Mouse (Mus musculus): ENCODE measurements around the gene Kif28.
"Not testable (repeated sequence)": the region's sequence is repeated elsewhere in the genome, so short reads cannot be mapped to it uniquely, and the experiment has no call there.

Gene Kif28

GRCm38 (mm10) chr1:179722811-179723469 lies 22.1 kb downstream of the Kif28 start:
- no peaks in the 10 kb centered on the region for H3K27me3 ChIP-seq (ENCODE audit: control insufficient read depth, insufficient read depth, low read length, poor library complexity, severe bottlenecking)
- H3K36me3 ChIP-seq (ENCODE audit: control insufficient read depth, insufficient read depth, low read length, poor library complexity, severe bottlenecking): no peaks in the 10 kb centered on the region
- DNase-seq (ENCODE audit: low read depth, low spot score): no peak

GRCm38 (mm10) chr1:179715786-179716185 lies 29.3 kb downstream of the Kif28 start:
- Histone ChIP-seq H3K27me3 (ENCODE audit: control insufficient read depth, insufficient read depth, low read length, poor library complexity, severe bottlenecking) (no peaks in the 10 kb centered on the region), H3K36me3 (ENCODE audit: control insufficient read depth, insufficient read depth, low read length, poor library complexity, severe bottlenecking) (no peaks in the 10 kb centered on the region)
- DNase-seq (ENCODE audit: low read depth, low spot score): no peak

GRCm38 (mm10) chr1:179715289-179715688 lies 29.8 kb downstream of the Kif28 start:
- DNase-seq (ENCODE audit: low read depth, low spot score): not testable (repeated sequence)

GRCm38 (mm10) chr1:179713367-179713766 lies 31.7 kb downstream of the Kif28 start:
- no peak for DNase-seq (ENCODE audit: low read depth, low spot score)
- no peaks in the 10 kb centered on the region for H3K36me3 ChIP-seq (ENCODE audit: control insufficient read depth, insufficient read depth, low read length, poor library complexity, severe bottlenecking)
- H3K27me3 ChIP-seq (ENCODE audit: control insufficient read depth, insufficient read depth, low read length, poor library complexity, severe bottlenecking): no peaks in the 10 kb centered on the region

More at GRCm38 (mm10) chr1:179715289-179715688, 29.8 kb downstream of the Kif28 start:
- not testable (repeated sequence) for H3K36me3 ChIP-seq (ENCODE audit: control insufficient read depth, insufficient read depth, low read length, poor library complexity, severe bottlenecking); H3K27me3 ChIP-seq (ENCODE audit: control insufficient read depth, insufficient read depth, low read length, poor library complexity, severe bottlenecking)

GRCm38 (mm10) chr1:179712658-179713057 lies 32.4 kb downstream of the Kif28 start:
- no peaks in the 10 kb centered on the region for H3K27me3 ChIP-seq (ENCODE audit: control insufficient read depth, insufficient read depth, low read length, poor library complexity, severe bottlenecking)
- DNase-seq (ENCODE audit: low read depth, low spot score): no peak

GRCm38 (mm10) chr1:179710739-179711138 lies 34.3 kb downstream of the Kif28 start:
- H3K27me3 ChIP-seq (ENCODE audit: control insufficient read depth, insufficient read depth, low read length, poor library complexity, severe bottlenecking): no peaks in the 10 kb centered on the region
- no peak for DNase-seq (ENCODE audit: low read depth, low spot score)
- no peaks in the 10 kb centered on the region for H3K36me3 ChIP-seq (ENCODE audit: control insufficient read depth, insufficient read depth, low read length, poor library complexity, severe bottlenecking)

More at GRCm38 (mm10) chr1:179712658-179713057, 32.4 kb downstream of the Kif28 start:
- H3K36me3 ChIP-seq (ENCODE audit: control insufficient read depth, insufficient read depth, low read length, poor library complexity, severe bottlenecking): no peaks in the 10 kb centered on the region

GRCm38 (mm10) chr1:179709390-179709789 lies 35.7 kb downstream of the Kif28 start:
- no peak for DNase-seq (ENCODE audit: low read depth, low spot score)
- Histone ChIP-seq H3K36me3 (ENCODE audit: control insufficient read depth, insufficient read depth, low read length, poor library complexity, severe bottlenecking) (no peaks in the 10 kb centered on the region), H3K27me3 (ENCODE audit: control insufficient read depth, insufficient read depth, low read length, poor library complexity, severe bottlenecking) (no peaks in the 10 kb centered on the region)

- Histone ChIP-seq H3K27me3 (ENCODE audit: control insufficient read depth, insufficient read depth, low read length, poor library complexity, severe bottlenecking) (no peaks in the 10 kb centered on the region), H3K36me3 (ENCODE audit: control insufficient read depth, insufficient read depth, low read length, poor library complexity, severe bottlenecking) (no peaks in the 10 kb centered on the region)
- DNase-seq (ENCODE audit: low read depth, low spot score): no peak
Observed at GRCm38 (mm10) chr1:179705154-179705553, 39.9 kb downstream of the Kif28 start.

- H3K27me3 ChIP-seq (ENCODE audit: control insufficient read depth, insufficient read depth, low read length, poor library complexity, severe bottlenecking): no peaks in the 10 kb centered on the region
- H3K36me3 ChIP-seq (ENCODE audit: control insufficient read depth, insufficient read depth, low read length, poor library complexity, severe bottlenecking): no peaks in the 10 kb centered on the region
- DNase-seq (ENCODE audit: low read depth, low spot score): no peak
Observed at GRCm38 (mm10) chr1:179704150-179704549, 40.9 kb downstream of the Kif28 start.

GRCm38 (mm10) chr1:179689479-179689878 lies 55.6 kb downstream of the Kif28 start:
- no peak for DNase-seq (ENCODE audit: low read depth, low spot score)
- no peaks in the 10 kb centered on the region for H3K27me3 ChIP-seq (ENCODE audit: control insufficient read depth, insufficient read depth, low read length, poor library complexity, severe bottlenecking)
- H3K36me3 ChIP-seq (ENCODE audit: control insufficient read depth, insufficient read depth, low read length, poor library complexity, severe bottlenecking): no peaks in the 10 kb centered on the region

- DNase-seq (ENCODE audit: low read depth, low spot score): no peak
- H3K27me3 ChIP-seq (ENCODE audit: control insufficient read depth, insufficient read depth, low read length, poor library complexity, severe bottlenecking): no peaks in the 10 kb centered on the region
- H3K36me3 ChIP-seq (ENCODE audit: control insufficient read depth, insufficient read depth, low read length, poor library complexity, severe bottlenecking): no peaks in the 10 kb centered on the region
Observed at GRCm38 (mm10) chr1:179688914-179689313, 56.2 kb downstream of the Kif28 start.

GRCm38 (mm10) chr1:179688415-179688814 lies 56.7 kb downstream of the Kif28 start:
- Histone ChIP-seq H3K27me3 (ENCODE audit: control insufficient read depth, insufficient read depth, low read length, poor library complexity, severe bottlenecking) (no peaks in the 10 kb centered on the region), H3K36me3 (ENCODE audit: control insufficient read depth, insufficient read depth, low read length, poor library complexity, severe bottlenecking) (no peaks in the 10 kb centered on the region)
- DNase-seq (ENCODE audit: low read depth, low spot score): no peak

- DNase-seq (ENCODE audit: low read depth, low spot score): no peak
- Histone ChIP-seq H3K27me3 (ENCODE audit: control insufficient read depth, insufficient read depth, low read length, poor library complexity, severe bottlenecking) (no peaks in the 10 kb centered on the region), H3K36me3 (ENCODE audit: control insufficient read depth, insufficient read depth, low read length, poor library complexity, severe bottlenecking) (no peaks in the 10 kb centered on the region)
Observed at GRCm38 (mm10) chr1:179687966-179688365, 57.1 kb downstream of the Kif28 start.

- no peaks in the 10 kb centered on the region for H3K36me3 ChIP-seq (ENCODE audit: control insufficient read depth, insufficient read depth, low read length, poor library complexity, severe bottlenecking)
- no peaks in the 10 kb centered on the region for H3K27me3 ChIP-seq (ENCODE audit: control insufficient read depth, insufficient read depth, low read length, poor library complexity, severe bottlenecking)
- DNase-seq (ENCODE audit: low read depth, low spot score): no peak
Observed at GRCm38 (mm10) chr1:179687305-179687704, 57.8 kb downstream of the Kif28 start.

- no peaks in the 10 kb centered on the region for H3K27me3 ChIP-seq (ENCODE audit: control insufficient read depth, insufficient read depth, low read length, poor library complexity, severe bottlenecking)
- H3K36me3 ChIP-seq (ENCODE audit: control insufficient read depth, insufficient read depth, low read length, poor library complexity, severe bottlenecking): no peaks in the 10 kb centered on the region
- no peak for DNase-seq (ENCODE audit: low read depth, low spot score)
Observed at GRCm38 (mm10) chr1:179686781-179687180, 58.3 kb downstream of the Kif28 start.

GRCm38 (mm10) chr1:179686348-179686747 lies 58.7 kb downstream of the Kif28 start:
- H3K27me3 ChIP-seq (ENCODE audit: control insufficient read depth, insufficient read depth, low read length, poor library complexity, severe bottlenecking): no peaks in the 10 kb centered on the region
- DNase-seq (ENCODE audit: low read depth, low spot score): no peak
- H3K36me3 ChIP-seq (ENCODE audit: control insufficient read depth, insufficient read depth, low read length, poor library complexity, severe bottlenecking): no peaks in the 10 kb centered on the region

All from splenic B cell, adult 2 months (primary cell).